Mouse (Mus musculus) myocyte (in vitro differentiated cells): ENCODE results near the gene Chst8.

Source experiments
- CEBPB ChIP-seq: IDR thresholded peaks from 2 replicates; pipeline ENCODE4 v1.6.1; 2011; ENCODE audit warnings: mild to moderate bottlenecking, moderate library complexity; ENCODE audit not compliant: poor library complexity, insufficient read depth, severe bottlenecking
- E2F4 ChIP-seq: IDR thresholded peaks from one replicate; pipeline ENCODE4 v1.6.1; 2011; ENCODE audit warnings: mild to moderate bottlenecking, control low read depth, moderate library complexity; ENCODE audit not compliant: insufficient read depth
- MAX ChIP-seq: IDR thresholded peaks from one replicate; pipeline ENCODE4 v1.6.1; 2011; ENCODE audit warnings: low read depth, mild to moderate bottlenecking, control low read depth
- MYOD1 ChIP-seq, 3 experiments: IDR thresholded peaks; one replicate each; pipeline ENCODE4 v1.6.1; 2011; ENCODE audit warnings: control low read depth in 2 of 3, low read depth in 2 of 3, mild to moderate bottlenecking in 2 of 3, moderate library complexity in 1 of 3; ENCODE audit not compliant: insufficient read length in 2 of 3, control insufficient read depth in 1 of 3
- MYOG ChIP-seq, 3 experiments: IDR thresholded peaks; one replicate each; pipeline ENCODE4 v1.6.1; 2011; ENCODE audit warnings: control low read depth in 2 of 3, low read depth in 2 of 3, mild to moderate bottlenecking in 2 of 3; ENCODE audit not compliant: insufficient read length in 2 of 3, control insufficient read depth in 1 of 3, insufficient read depth in 1 of 3
- POLR2A ChIP-seq: IDR thresholded peaks from one replicate; pipeline ENCODE4 v1.6.1; 2011; ENCODE audit warnings: low read depth, mild to moderate bottlenecking, control low read depth, moderate library complexity; ENCODE audit not compliant: insufficient read length
- POLR2AphosphoS2 ChIP-seq: IDR thresholded peaks from one replicate; pipeline ENCODE4 v1.6.1; 2011; ENCODE audit warnings: low read depth, control low read depth; ENCODE audit not compliant: insufficient read length
- REST ChIP-seq: IDR thresholded peaks from one replicate; pipeline ENCODE4 v1.6.1; 2011; ENCODE audit warnings: mild to moderate bottlenecking, control low read depth, moderate library complexity; ENCODE audit not compliant: insufficient read depth, insufficient read length
- SRF ChIP-seq: IDR thresholded peaks from one replicate; pipeline ENCODE4 v1.6.1; 2011; ENCODE audit warnings: low read depth; ENCODE audit not compliant: control insufficient read depth, insufficient read length
- TCF12 ChIP-seq: IDR thresholded peaks from one replicate; pipeline ENCODE4 v1.6.1; 2011; ENCODE audit warnings: mild to moderate bottlenecking, control low read depth; ENCODE audit not compliant: poor library complexity, insufficient read depth, severe bottlenecking
- TCF3 ChIP-seq: IDR thresholded peaks from one replicate; pipeline ENCODE4 v1.6.1; 2011; ENCODE audit warnings: low read depth, control low read depth; ENCODE audit not compliant: insufficient read length
- USF1 ChIP-seq: IDR thresholded peaks from one replicate; pipeline ENCODE4 v1.6.1; 2011; ENCODE audit warnings: low read depth, mild to moderate bottlenecking, control low read depth, moderate library complexity

- no peak for TF ChIP-seq POLR2A
- TF ChIP-seq CEBPB, result no peak
- TF ChIP-seq SRF, result no peak
- no peak for TF ChIP-seq USF1
- TF ChIP-seq POLR2AphosphoS2, result no peak
- TF ChIP-seq E2F4, result no peak
- no peak for TF ChIP-seq MAX
- no peak for TF ChIP-seq TCF12
- TF ChIP-seq MYOG (IDR thresholded peaks at IDR 0.05; ENCODE audit: control insufficient read depth in 1 of 3, insufficient read depth in 1 of 3, insufficient read length in 2 of 3, low read depth in 2 of 3), result no peak
- TF ChIP-seq REST, result no peak
- no peak for TF ChIP-seq MYOD1 (IDR thresholded peaks at IDR 0.05; ENCODE audit: control insufficient read depth in 1 of 3, insufficient read length in 2 of 3, low read depth in 2 of 3)
- no peak for TF ChIP-seq TCF3
Observed at GRCm38 (mm10) chr7:34798039-34798438, 14.5 kb downstream of the Chst8 start.
